Mouse (Mus musculus) thymus, adult 18-20 months (tissue): ENCODE measurements around the gene Btg2.

ENCODE experiments used
- DNase-seq, 2 experiments: peaks; one replicate each; pipeline ENCODE4 v3.0.0; 2022; ENCODE audit warnings: mixed read lengths in 2 of 2

Btg2 gene

DNA sequence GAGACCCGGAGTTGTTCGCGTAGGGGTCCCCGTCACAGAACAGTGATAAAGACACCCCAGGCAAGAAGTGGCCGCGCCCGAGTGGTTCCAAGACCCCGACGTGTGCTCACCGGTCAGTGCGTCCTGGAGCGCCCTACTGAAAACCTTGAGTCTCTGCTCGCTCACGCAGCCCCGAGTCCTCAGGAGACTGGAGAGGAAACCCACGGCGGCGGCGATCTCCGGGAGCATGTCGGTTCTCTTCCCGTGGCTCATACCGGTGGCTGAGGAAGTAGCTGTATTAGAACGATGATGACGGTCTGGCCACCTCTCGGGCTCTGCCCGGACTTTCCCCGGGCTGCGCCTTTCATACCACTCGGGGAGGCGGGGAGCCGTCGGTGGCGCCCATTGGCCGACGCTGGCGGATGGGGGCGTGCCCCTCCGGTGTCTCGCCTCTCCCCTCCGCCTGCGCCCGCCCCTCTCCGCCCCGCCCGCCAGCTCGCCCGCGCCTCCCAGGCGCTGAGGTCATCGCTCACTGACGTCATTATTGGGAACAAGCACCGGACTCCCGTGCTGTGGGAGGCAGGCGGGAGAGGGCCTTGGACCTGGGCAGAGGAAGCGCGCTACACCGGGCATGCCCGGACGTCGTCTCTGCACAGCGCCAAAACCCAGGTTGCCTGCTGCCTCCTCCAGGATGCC is at the start of gene Btg2:
Btg2 (minus strand) TSS at position 319 of the 675 bp plus-strand sequence.
- DNase-seq, result peak; percentile 97

DNA sequence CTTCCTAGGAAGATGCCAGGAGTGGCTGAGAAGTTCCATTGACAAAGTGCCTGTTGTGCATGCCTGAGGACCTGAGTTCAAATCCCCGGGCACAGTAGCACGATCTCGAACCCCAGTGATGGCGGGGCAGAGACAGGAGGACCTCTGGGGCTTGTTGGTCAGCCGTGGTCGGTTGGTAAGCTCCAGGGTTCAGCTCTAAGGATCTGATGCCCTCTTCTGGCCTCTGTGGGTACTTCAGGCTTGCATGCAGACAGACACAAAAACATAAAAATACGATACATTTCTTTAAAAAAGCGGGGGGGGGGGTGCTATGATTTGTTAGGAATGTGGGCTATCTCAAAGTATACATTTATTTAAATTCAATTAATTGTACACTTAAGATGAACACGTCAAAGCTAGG is 43.3 kb upstream of the Btg2 start:
- DNase-seq, result no peak

- peak in 1 of 2 experiments; percentile 30 for DNase-seq
These were observed 41.3 kb upstream of the Btg2 start for GRCm38 (mm10) chr1:134120179-134120578.

DNA sequence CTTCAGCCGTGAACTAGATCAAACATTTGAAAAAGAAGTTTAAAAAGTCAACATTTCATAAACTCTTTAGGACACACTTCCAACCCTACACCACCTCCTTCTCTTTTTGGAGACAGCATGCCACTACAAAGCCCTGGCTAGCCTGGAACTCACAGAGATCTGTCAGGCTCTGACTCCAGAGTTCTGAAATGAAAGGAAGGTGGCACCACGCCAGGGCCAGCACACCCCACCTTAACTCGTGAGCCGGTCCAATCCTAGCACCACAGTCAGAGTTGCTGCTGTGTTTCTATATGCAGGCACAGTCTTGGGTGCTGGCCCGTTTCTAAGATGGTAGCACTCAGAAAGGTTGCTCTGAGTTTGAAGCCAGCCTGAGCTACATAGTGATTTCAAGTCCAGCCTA is 38.2 kb upstream of the Btg2 start:
- no peak for DNase-seq

- DNase-seq, result no peak
These were observed 36.5 kb upstream of the Btg2 start for GRCm38 (mm10) chr1:134115424-134115823.

GRCm38 (mm10) chr1:134114730-134115129 is 35.8 kb upstream of the Btg2 start:
- DNase-seq, result no peak

- no peak for DNase-seq
These were observed 35.1 kb upstream of the Btg2 start for GRCm38 (mm10) chr1:134114018-134114417.

DNA sequence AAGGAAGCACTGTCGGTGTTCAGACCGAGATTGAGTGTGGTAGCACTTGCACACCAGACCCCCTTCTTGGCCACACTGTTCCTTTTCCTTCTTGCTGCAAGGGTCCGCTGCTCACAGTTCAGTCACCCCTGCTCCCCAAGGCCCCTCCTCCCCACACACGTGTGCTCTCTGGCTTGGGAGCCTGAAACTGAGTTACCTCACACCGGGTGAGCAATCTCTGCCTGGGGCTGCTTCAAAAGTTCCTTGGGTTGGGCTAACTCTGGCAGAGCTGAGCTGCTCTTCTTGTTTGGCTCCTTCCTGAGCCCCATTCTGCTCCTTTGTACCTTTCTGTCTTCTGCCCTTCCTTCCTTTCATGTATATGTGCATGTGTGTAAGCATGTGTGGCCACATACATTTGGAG is 34.6 kb upstream of the Btg2 start:
- no peak for DNase-seq

DNA sequence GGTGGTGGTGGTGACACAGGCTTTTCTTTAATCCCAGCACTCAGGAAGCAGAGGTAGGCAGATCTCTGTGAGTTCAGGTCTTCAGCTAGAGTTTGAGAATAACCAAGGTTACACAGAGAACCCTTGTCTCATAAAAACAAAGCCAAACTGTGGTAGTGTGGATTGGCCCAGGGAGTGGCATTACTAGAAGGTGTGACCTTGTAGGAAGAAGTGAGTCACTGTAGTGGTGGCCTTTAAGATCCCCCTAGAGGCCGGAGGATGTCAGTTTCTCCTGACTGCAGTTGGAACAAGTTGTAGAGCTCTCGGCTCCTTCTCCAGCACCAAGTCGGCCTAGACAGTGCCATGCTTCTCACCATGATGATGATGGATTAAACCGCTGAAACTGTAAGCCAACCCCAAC is 32.1 kb upstream of the Btg2 start, which contains the start of gene Chit1:
Chit1 (plus strand) TSS at position 264 of the 400 bp plus-strand sequence.
- no peak for DNase-seq

DNA sequence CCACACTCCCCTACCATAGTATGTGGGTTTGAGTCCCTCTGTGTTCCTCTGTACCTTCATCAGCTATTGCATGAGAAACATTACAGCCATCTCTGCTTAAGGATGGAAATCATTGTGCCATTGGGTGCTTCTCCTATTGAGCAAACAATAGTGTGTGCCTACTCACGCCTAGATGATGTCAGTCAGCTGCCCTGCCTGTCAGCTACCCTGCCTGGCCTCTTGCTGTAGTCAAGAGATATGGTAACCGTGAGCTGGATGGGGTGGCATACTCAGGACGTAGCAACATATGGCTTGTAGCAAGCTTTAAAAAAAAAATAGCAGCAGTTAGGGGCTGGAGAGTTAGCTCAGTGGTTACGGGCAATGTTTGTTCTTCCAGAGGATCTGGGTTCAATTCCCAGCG is 31.5 kb upstream of the Btg2 start:
- no peak for DNase-seq

DNA sequence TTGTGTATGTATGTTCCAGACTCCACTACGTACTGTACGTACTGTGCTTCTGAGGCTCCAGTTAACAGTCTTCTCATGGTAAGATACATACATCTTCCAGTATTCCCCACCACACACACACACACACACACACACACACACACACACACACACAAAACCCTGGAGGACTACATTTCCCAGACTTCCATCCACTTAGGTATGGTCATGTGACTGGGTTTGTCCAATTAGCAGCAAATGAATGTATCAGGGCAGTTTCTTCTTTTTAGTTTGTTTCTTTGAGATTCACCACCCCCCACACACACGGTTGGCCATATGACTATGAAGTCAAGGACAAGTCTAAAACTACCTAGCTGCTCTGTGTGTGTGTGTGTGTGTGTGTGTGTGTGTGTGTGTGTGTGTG is 31.1 kb upstream of the Btg2 start:
- no peak for DNase-seq

GRCm38 (mm10) chr1:134107777-134108176 is 28.9 kb upstream of the Btg2 start:
- DNase-seq, result no peak

DNA sequence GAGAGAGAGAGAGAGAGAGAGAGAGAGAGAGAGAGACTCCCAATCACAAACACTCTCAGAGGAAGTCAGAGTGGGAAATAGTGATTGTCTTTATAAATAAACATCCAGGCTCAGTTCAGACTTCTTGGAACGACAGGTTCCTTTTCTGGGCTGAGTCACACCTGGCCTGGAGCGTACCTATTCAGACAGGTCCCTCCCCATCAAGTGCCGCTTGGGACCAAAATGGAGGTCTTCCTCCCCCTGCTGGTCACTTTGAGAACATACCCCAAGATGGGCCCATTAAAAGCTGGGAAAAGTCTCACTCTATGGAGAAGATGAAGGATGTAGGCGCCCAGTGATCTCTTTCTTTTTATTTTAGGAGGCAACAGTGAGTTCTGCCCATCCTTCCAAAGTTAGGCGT is 27.8 kb upstream of the Btg2 start:
- DNase-seq, result peak in 1 of 2 experiments; percentile 64

DNA sequence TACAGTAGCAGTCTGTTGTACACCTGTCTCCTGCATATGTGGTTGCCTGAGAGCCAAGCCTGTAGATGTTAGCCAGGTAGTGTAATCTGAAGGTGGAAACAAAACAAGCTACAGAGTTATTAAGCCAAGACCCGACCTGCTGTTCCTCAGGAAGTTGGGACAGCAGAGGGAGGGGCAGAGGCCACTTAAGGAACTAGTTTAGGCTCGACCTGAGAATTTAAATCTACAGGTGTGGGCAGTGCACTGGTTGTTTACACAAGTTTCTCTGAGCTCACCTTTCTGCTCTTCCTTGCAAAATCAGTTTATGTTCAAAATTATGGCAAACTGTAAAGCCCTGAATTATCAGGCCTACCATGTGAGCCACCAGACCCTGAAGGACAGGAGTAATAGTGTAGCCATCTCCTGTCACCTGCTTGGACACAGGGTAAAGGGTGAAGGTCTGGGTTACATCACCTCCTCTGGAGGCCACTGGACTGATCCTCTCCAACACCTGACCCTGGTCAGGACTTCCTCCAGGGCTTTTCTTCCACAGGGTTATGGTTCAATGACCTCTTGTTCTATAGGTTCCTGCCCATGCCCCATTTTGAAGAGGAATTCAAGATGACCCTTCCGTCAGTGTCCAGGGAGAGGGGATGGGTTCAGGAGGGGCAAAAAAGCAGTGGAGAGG is 27.0 kb upstream of the Btg2 start:
- no peak for DNase-seq

- DNase-seq, result no peak
These were observed 26.3 kb upstream of the Btg2 start for GRCm38 (mm10) chr1:134105043-134105763.

- DNase-seq, result no peak
These were observed 24.9 kb upstream of the Btg2 start for GRCm38 (mm10) chr1:134103861-134104260.

DNA sequence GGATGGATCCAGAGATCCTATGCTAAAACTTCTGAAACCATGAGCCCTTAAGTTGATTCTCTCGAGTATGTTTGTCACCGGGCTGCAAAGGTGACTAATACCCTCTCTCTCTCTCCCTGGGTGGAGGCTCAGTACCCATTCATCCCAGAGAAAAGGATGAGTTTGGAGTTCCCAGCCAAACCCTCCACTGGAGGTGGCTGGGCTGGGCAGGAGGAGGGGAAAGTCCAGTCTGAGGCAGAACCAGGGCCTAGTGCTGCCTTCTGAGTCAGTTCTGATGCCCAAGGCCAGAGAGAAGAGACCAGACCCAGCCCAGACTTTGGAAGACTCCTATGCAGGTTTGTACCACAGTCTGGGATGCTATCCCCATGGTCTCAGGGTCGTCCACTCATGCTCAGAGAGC is 22.7 kb upstream of the Btg2 start:
- no peak for DNase-seq

GRCm38 (mm10) chr1:134100928-134101327 is 22.0 kb upstream of the Btg2 start:
- no peak for DNase-seq

DNA sequence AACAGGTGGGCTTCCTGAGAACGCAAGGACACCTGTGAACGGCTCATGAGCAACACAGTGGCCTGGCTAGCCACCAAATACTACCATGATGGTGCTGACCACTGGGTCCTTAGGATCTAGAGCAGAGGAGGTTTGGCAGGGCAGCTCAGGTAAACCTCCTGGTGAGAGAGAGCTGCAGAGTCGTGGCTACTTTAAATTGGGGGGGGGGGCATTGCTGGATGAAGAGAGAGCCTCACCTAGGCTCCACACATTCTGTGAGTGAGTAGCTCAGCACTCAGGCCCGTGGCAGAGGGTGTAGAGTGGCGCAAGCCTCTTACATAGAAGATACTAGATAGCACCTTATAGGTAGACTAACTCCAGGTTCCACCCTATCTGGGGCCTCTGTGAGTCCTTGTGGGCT is 21.5 kb upstream of the Btg2 start:
- no peak for DNase-seq

DNA sequence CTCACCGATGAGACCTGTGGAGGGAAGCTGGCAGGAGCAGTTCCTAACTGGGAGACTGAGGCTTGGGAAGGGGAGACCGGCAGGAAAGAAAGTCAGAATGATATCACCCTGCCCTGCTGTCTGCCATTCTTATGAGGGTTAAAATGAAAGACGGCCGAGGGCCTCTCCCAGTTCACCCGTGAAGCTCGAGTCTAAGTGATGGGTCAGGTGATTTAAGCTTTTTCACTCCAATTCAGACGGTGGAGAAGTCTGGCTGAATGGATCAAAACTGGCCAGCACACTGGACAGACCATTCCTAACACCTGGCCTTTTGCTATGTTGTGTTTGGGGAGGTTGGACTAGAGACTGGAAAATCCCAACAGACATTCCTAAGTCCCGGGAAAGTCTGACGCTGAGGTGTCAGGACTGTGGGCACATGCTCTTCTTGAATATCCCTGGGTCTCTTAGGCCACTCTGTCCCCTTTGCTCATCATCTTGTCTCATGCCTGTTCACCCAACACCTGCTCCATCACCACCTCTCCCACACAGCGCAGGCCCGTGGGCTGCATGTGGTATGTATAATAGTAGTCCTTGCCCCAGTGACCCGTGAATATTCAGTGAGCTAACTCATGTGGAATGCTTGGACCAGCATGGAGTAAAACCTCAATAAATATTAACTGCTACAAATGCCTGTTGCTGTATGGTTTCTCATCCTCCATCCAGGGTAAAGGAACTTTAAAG is 20.8 kb upstream of the Btg2 start:
- no peak for DNase-seq

DNA sequence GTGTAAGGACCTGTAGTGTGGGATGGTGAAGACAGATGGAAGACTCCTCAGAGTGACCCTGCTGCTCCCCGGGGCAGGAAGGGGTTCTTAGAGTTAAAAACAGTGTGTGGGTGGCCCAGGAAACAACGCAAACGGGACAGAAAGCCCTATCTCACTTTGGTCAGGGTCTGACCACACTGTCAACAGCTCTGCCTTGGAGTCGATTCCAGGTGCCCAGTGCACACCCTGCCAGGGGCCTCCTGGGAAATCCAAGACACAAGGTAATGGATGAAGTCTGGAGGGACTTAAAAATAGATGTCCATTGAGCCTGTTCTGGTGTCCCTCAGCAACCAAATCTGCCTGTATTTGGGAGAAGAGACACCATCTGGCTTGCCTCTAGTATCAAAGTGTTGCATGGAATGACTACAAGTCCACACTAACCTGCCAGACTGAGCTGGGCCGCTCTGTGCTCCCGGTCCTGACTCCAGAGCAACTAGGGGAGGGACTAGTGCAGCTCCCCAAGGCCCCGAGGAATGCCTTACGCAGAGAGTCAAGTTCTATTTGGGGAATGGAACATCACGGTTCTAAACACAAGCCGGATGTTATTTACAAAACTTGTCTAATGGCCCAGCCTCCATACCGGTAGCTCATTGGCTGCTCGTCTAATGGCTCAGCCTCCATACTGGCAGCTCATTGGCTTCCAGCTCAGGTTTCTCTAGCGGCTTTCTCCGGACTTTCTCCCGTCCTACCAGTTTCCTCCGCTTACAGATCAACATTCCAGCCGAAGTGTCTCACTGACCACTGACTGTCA is 20.0 kb upstream of the Btg2 start:
- peak in 1 of 2 experiments; percentile 60 for DNase-seq

DNA sequence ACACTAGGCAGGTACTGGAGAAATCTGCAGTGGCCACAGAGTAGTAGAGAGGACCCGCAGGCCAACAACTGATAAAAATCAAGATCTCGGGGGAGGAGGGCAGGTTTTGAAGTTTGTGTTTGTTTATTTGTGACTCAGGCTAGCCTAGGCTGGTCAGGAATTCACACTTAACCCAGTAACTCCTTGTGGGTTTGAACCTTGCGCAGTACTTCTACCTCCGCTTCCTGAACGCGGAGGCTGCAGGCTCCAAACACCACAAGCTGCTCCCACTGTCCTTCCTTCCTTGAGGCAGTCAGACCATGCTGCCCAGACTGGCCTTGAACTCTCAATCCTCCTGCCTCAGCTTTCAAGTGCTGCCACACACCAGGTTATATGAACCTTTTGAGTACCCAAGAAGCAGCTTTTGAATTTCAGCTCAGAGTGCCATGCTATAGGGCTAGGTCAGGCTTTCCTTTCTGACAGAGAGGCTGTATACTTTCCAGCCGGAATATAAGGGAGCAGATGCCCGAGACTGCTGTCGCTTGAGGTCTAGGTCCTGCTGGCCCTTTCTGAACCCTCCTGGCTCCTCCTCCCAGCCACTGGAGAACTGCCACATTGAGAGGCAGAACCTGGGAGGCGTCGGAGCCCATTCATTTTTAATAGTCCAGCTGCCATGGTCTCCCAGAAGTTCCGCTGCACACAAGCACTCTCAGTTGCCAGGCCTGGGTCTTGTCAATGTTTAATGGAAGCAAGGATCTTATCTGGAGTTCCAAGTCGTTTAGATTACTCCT is 19.2 kb upstream of the Btg2 start:
- DNase-seq, result no peak
